Mouse (Mus musculus): ENCODE measurements at regions not wholly inside any gene's neighbourhood (a gene's known extent, or its start where the extent isn't known, plus 50 kb on each side); places are given as distances from the start of the nearest gene placed in this dataset.

DNA sequence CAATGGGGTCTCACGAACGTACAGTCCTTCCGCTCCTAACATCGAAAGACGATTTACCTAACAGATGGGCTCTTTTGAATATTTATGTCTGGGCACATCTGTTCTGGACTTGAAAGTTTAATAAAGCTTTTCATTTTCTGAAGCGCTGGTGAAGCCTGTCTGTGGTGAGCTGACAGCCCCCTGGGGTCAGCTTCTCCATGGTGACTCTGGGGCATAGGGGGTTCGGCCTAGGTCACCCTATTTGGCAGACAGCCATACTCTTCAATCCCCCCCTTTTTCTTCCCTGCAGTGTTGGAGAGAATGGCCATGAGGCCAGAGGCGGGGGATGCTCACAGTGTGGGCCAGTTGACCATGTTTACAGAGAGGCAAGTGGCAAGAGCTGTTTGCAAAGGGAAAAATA, 232.8 kb downstream of the Slc4a3 start:
- no peaks in the 10 kb centered on the region for H3K4me1 ChIP-seq (ENCODE audit: control insufficient read depth, insufficient read depth)
- TF ChIP-seq EP300 (IDR thresholded peaks at IDR 0.05; ENCODE audit: low read depth), result no peak
- TF ChIP-seq CTCF (IDR thresholded peaks at IDR 0.05; ENCODE audit: low read depth), result no peak
- no peaks in the 10 kb centered on the region for H3K36me3 ChIP-seq (replicated peaks; ENCODE audit: control insufficient read depth, insufficient read depth, low read length)
- no peaks in the 10 kb centered on the region for H3K9me3 ChIP-seq (replicated peaks; ENCODE audit: control insufficient read depth, low read length)
- H3K27me3 ChIP-seq (ENCODE audit: control insufficient read depth, insufficient read depth, low read length), result no peaks in the 10 kb centered on the region
- H3K27ac ChIP-seq (ENCODE audit: low read depth), result no peak overlapping the region
- 87% methylated on average over 8 of the region's 8 CpGs for WGBS
- ATAC-seq (ENCODE audit: insufficient read depth, low read depth), result no peak
- no peak for DNase-seq (ENCODE audit: low spot score)
- no peak overlapping the region for H3K4me3 ChIP-seq (ENCODE audit: low read depth, low read length)
- no peak overlapping the region for H3K4me2 ChIP-seq (ENCODE audit: low read depth, low read length)
- no peak overlapping the region for H3K9ac ChIP-seq (replicated peaks; ENCODE audit: low read depth, low read length)

DNA sequence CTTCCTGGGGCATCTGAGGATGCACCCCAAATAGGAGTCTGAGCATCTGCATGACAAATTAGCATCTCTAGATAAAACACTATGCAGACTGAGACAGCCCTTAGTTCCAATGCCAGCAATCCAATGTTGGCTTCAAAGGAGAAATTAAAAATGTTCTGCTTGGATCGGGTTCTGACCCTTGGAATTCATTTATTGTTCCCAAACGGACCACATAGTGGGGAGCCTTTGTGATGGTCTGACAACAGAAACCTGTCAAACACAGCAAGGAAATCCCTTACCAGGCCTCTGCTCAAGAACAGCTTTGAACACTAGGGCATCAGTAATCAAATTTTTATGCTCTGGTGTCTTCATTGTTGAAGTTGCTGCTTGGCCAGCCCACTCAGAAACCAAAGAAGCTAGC, 237.1 kb downstream of the Slc4a3 start:
- Histone ChIP-seq H3K36me3 (replicated peaks; ENCODE audit: control insufficient read depth, insufficient read depth, low read length) (no peaks in the 10 kb centered on the region), H3K4me2 (ENCODE audit: low read depth, low read length) (no peak overlapping the region), H3K9me3 (replicated peaks; ENCODE audit: control insufficient read depth, low read length) (no peaks in the 10 kb centered on the region), H3K27me3 (ENCODE audit: control insufficient read depth, insufficient read depth, low read length) (no peaks in the 10 kb centered on the region), H3K9ac (replicated peaks; ENCODE audit: low read depth, low read length) (no peak overlapping the region), H3K4me1 (ENCODE audit: control insufficient read depth, insufficient read depth) (no peaks in the 10 kb centered on the region), H3K27ac (ENCODE audit: low read depth) (no peak overlapping the region), H3K4me3 (ENCODE audit: low read depth, low read length) (no peak overlapping the region)
- DNase-seq (ENCODE audit: low spot score), result no peak
- TF ChIP-seq CTCF (IDR thresholded peaks at IDR 0.05; ENCODE audit: low read depth), result no peak
- no peak for TF ChIP-seq EP300 (IDR thresholded peaks at IDR 0.05; ENCODE audit: low read depth)
- ATAC-seq (ENCODE audit: insufficient read depth, low read depth), result no peak
- 79% methylated on average over 2 of the region's 2 CpGs for WGBS

DNA sequence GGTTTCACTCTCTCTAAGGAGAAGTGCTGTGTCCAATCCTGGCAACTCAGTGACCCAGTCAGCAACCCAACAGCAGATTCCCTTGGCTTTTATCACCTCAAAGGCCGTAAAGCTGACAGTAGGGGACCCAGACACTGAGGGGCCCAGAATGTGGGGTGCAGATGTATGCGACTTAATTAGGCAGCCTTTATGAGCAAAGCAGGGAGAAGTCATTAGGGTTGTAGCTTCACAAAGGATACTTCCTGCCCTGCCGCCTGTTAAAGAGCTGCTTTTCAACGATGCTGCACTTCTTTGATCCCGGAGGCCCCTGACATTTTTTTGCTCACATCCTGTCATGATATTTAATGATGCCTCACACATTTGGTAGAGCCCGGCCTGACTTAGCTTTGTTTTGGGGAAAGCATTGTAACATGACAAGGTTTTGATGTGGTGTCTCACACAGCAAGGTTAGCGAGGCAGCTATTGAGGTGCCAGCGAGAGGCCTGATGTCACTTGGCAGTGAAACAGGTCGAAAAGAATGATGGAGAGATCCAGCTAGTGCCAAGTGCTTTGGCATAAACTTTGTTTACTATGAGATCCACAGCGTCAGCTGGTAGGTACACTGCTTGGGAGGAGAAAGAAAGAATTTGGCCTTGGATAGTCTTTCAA, 240.2 kb downstream of the Slc4a3 start:
- TF ChIP-seq CTCF (IDR thresholded peaks at IDR 0.05; ENCODE audit: low read depth) (no peak), EP300 (IDR thresholded peaks at IDR 0.05; ENCODE audit: low read depth) (no peak)
- 59% methylated on average over 10 of the region's 10 CpGs for WGBS
- ATAC-seq (ENCODE audit: insufficient read depth, low read depth), result no peak
- H3K27ac ChIP-seq (ENCODE audit: low read depth), result no peak overlapping the region
- H3K27me3 ChIP-seq (ENCODE audit: control insufficient read depth, insufficient read depth, low read length), result no peaks in the 10 kb centered on the region
- no peaks in the 10 kb centered on the region for H3K36me3 ChIP-seq (replicated peaks; ENCODE audit: control insufficient read depth, insufficient read depth, low read length)
- H3K4me1 ChIP-seq (ENCODE audit: control insufficient read depth, insufficient read depth), result no peaks in the 10 kb centered on the region
- no peak overlapping the region for H3K9ac ChIP-seq (replicated peaks; ENCODE audit: low read depth, low read length)
- H3K9me3 ChIP-seq (replicated peaks; ENCODE audit: control insufficient read depth, low read length), result no peaks in the 10 kb centered on the region
- H3K4me3 ChIP-seq (ENCODE audit: low read depth, low read length), result no peak overlapping the region
- DNase-seq (ENCODE audit: low spot score), result no peak
- H3K4me2 ChIP-seq (ENCODE audit: low read depth, low read length), result no peak overlapping the region

DNA sequence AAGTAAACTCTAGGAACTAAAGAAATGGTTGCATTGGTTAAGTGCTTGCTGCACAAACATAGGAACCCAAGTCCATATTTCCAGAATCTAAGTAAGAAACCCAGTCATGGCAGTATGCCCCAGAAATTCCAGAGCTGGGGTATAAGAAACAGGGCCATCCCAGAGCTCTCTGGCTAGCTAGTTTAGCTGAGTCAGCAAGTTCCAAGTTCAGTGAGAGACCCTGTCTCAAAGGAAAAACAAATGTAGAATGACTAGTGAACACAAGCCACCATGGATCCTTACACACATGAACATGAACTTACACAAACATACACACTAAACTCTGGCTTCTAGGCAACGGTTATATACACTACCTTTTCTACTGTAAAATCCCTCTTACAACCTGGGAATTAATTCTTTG, 245.4 kb downstream of the Slc4a3 start:
- 74% methylated on average over 1 of the region's 1 CpGs for WGBS
- H3K4me2 ChIP-seq (ENCODE audit: low read depth, low read length), result no peak overlapping the region

DNA sequence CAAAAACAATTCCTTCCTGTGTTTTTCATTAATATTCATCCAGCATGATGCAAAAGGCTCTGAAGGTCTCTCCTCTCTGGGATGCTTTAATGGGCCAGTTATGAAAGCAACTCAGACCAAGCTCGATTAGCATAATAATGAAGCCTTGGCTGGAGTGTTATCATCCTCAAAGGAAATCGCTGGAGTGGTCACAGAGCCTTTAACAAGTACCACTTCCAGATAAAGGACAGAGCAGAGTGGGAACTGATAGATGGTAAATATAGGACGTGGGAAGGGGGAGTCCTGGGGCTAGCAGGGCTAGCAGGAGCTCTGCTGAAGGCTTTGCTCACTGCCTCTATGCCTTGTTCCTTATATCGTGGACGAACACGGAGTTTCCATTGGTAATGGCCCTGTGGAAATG, 251.7 kb downstream of the Slc4a3 start:
- Histone ChIP-seq H3K4me3 (ENCODE audit: low read depth, low read length) (no peak overlapping the region), H3K4me1 (ENCODE audit: control insufficient read depth, insufficient read depth) (no peaks in the 10 kb centered on the region), H3K4me2 (ENCODE audit: low read depth, low read length) (no peak overlapping the region), H3K9ac (replicated peaks; ENCODE audit: low read depth, low read length) (no peak overlapping the region), H3K27me3 (ENCODE audit: control insufficient read depth, insufficient read depth, low read length) (no peaks in the 10 kb centered on the region), H3K9me3 (replicated peaks; ENCODE audit: control insufficient read depth, low read length) (no peaks in the 10 kb centered on the region), H3K36me3 (replicated peaks; ENCODE audit: control insufficient read depth, insufficient read depth, low read length) (no peaks in the 10 kb centered on the region), H3K27ac (ENCODE audit: low read depth) (no peak overlapping the region)
- ATAC-seq (ENCODE audit: insufficient read depth, low read depth) (no peak), DNase-seq (ENCODE audit: low spot score) (no peak)
- no peak for TF ChIP-seq EP300 (IDR thresholded peaks at IDR 0.05; ENCODE audit: low read depth)
- no peak for TF ChIP-seq CTCF (IDR thresholded peaks at IDR 0.05; ENCODE audit: low read depth)
- 45% methylated on average over 6 of the region's 6 CpGs for WGBS

More for the DNA sequence above, 245.4 kb downstream of the Slc4a3 start:
- DNase-seq (ENCODE audit: low spot score) (no peak), ATAC-seq (ENCODE audit: insufficient read depth, low read depth) (no peak)
- Histone ChIP-seq H3K9me3 (replicated peaks; ENCODE audit: control insufficient read depth, low read length) (no peaks in the 10 kb centered on the region), H3K4me3 (ENCODE audit: low read depth, low read length) (no peak overlapping the region), H3K4me1 (ENCODE audit: control insufficient read depth, insufficient read depth) (no peaks in the 10 kb centered on the region), H3K27me3 (ENCODE audit: control insufficient read depth, insufficient read depth, low read length) (no peaks in the 10 kb centered on the region), H3K9ac (replicated peaks; ENCODE audit: low read depth, low read length) (no peak overlapping the region), H3K36me3 (replicated peaks; ENCODE audit: control insufficient read depth, insufficient read depth, low read length) (no peaks in the 10 kb centered on the region), H3K27ac (ENCODE audit: low read depth) (no peak overlapping the region)
- TF ChIP-seq CTCF (IDR thresholded peaks at IDR 0.05; ENCODE audit: low read depth), result no peak
- TF ChIP-seq EP300 (IDR thresholded peaks at IDR 0.05; ENCODE audit: low read depth), result no peak

Measured in heart, postnatal 0 days (tissue).